Mouse (Mus musculus) layer of hippocampus, postnatal 36 days (tissue): ENCODE results near the gene Tceal7. TPM values are rescaled to one million over a fixed set of nuclear protein-coding genes. Genes with fewer than 3 reads are reported as not detected.
A peak's percentile ranks its signal among the peaks of the same experiment; 100 is the strongest.
"Not testable (repeated sequence)": the region's sequence is repeated elsewhere in the genome, so short reads cannot be mapped to it uniquely, and the experiment has no call there.

Experiments used
- DNase-seq, 2 experiments: peaks; one replicate each; pipeline ENCODE4 v3.0.0; 2022
- microRNA-seq, 2 experiments: library from miRNA; unstranded; fragments of <30 nt; microRNA quantifications; one replicate each; pipeline ENCODE4 v1.2.0; 2021
- total RNA-seq, 2 experiments: library from RNA; stranded (reverse); gene quantifications; 2 replicates each; pipeline ENCODE4 v1.2.3; 2021

Gene Tceal7
- total RNA-seq, 2 experiments from 2014 or later, result 0.68 to 1.5 TPM

DNA sequence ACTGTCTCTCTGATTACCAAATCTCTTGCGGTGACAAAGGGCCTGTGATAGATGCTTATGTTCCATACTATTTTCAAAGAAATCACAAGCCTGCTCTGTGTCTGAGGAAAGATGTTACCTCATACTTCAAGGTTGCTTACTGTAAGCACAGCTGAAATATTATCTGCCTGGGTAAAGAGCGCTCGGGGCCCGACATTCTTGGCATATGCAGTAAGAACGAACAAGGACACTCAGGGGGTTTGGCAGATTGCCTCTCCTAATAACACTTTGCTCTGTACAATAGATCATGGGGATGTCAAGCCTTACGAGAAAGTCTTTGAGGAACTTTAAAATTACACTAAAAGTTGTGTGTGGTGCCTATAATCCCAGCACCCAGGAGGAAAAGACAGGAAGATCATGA is 34.2 kb downstream of the Tceal7 start:
- DNase-seq, result no peak

DNA sequence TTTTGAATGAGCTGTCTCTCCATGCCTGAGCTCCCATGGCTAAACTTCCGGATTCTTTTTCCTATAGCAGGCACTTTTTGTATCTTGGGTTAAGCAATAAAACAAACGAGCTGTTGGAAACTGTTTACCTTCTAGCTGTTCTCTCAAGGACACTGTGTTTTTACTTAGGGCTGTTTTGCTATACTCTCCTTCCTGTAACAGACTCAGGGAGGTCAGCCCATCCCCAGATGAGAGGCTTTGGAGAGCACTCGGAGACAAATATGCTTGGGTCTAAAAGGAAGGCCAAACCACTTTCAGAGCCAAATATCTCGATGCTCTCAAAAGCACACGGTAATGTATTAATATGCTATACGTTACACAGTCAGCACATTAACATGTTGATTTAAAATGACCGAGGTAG is 35.1 kb downstream of the Tceal7 start:
- DNase-seq, result no peak

DNA sequence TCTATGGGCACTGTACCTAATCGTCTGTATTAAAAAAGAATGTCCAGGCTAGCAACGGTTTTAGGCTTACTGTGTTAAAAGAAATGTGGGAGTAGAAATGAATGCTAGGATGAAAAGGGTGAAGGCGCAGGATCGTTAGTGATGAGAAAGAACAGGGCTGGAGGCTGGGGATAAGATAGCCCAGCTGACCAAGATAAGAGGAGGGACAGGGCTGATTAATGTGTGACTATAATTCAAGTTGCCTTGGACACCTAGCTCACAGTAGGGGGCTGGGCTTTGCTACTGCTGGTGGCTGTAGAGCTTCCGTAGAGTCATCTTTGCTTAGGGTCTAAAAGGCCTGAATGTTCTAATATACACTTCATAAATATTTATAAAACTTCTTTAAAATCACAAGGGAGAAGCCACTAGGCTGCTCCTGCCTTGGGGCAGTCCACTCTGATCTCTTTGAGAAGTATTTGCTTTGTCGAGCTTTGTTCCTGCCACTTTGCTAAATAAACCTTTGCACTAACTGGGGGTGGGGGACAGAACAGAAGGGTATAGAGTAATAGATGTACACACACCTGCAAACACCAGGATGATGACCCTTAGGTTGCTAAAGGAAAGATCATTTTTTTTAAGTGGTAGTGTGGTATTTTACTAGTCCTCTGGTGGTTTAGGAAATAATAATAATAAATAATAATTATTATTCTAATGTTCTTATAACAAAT is 37.6 kb downstream of the Tceal7 start:
- DNase-seq, result no peak

DNA sequence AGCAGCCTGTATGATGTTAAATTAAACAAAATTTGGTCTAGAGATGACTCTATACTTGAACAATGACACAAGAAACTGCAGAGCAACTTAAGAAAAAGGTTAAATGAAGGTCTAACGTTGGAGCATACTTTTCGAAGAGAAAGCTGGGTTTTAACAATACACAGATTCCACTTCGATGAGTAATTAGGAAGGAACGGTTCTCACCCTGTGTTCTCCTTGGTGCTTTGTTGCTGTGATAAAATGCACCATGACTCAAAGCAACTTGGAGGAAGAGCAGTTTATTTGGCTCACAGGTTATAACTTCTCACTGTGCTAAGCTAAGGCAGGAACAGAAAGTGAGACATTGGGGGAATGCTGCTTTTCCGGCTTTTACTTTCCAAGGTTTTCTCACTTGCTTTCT is 53.1 kb downstream of the Tceal7 start:
- DNase-seq, result no peak

DNA sequence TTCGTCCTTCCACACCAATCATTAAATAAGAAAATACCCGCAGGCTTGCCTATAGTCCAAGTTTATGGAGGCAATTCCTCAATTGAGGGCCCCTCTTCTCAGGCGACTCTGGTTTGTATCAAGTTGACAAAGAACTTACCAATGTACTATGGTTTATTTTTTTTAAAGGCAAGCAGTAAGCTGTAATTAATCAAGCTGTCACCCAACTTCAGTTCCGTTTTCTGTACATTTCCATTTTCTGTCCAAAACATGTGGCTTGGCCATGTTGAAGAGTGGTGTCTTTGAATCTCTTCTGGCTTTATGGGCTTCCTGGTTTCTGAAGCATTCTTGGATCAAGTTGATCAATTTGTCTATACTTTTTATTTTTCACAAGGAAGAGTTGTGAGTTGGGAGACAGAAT is 53.6 kb downstream of the Tceal7 start:
- DNase-seq, result no peak

DNA sequence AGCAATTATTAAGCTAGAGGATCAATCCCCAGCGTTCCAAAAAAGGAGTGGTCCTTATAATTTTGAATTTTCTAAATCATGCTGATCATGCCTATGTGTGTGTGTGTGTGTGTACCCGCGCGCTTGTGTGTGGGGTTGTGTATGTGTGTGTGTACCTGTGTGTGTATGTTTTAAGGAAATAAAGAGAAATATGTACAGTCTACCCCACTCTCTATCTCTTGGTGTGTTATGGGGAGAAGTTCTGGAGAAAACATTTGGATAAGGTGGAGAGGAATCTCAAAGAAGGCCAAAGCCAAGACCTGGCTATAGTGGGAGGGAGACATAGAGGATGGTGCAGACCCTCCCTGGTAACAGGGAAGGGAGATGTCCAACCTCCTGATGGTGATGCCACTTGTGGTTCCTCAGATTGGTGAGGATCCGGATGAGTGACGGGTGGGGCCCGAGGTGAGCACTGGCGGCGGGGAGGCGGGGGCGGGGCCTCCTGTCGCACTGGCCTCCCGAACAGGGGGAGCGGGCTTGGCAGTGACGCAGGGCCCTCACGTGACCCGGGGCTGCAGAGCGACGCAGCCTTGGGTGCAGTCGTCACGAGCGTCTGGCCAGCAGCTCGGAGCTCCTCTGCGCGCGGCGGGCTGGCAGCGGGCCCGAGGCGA is 55.3 kb downstream of the Tceal7 start, which contains the start of gene Bex3:
Gene Bex3 (plus strand): TSS at position 511 of the 650 bp plus-strand sequence.
- peak in 1 of 2 experiments; percentile 38 for DNase-seq

DNA sequence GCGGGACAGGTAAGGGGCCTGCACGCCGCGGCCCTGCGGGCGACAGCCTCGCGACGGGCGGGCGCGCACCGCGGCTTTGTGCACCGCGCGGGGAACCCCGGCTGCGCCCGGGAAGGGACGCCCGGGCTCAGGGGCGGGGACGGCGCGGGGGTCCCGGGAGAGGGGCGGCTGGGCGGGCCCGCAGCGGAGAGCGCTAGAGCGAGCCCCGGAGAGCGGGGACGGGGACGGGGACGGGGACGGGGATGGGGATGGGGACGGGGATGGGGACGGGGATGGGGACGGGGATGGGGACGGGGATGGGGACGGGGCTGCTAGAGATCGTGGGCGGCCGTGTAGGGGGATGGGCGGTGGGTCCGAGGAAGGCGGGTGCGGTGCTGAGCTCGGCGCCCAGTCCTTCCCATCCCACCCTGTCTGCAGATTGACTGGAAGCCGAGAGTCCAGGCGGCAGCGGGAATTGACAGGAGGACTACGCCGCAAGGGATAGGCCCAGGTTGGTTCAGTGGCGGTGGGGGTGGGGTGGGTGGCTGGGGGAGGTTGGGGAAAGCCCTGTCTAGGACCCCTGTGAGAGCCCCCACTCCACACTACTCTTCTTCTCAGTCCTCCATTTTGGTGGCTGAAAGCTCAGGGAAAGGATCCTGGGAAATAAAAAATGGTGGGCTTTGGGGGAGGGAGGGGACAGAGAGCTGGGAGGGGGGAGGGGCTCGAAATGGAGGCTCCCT is 56.0 kb downstream of the Tceal7 start:
- DNase-seq, result not testable (repeated sequence)

DNA sequence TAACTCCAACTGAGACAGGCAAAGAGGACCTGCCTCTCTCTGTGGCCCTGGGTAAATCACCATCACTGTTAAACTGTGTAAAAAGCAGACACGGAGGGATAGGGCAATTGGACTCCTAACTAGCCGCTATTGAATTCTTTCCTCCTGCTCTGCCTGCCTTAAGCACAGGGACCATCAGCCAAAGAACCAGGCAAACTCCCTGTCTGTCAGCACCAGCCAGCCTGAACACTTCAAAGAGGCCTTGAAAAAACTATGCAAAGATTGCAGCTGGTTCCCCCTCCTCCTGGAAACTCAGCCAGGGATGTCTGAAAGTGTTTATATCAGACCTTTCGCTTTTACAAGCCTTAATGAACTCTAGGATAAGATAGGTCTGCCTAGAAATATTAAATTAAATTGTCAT is 60.0 kb downstream of the Tceal7 start:
- DNase-seq, result no peak

DNA sequence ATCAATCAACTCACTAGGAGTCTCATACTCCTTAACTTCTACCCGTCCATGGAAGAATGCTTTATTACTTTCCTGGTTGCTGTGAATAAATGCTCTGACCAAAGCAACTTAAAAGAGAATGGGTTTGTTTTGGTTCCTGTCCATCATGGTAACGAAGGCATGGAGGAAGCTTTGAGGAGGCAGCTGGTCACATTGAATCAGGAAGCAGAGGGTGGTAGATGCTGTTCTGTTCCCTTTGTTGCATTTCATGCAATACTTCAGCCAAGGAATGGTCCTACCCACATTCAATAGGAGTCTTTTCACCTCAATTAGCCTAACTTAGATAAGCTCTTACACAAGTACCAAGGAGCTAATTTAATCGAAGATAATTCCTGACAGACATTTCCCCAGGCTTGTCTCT is 60.8 kb downstream of the Tceal7 start:
- DNase-seq, result no peak

Small RNAs within 50 kb of the gene (microRNA-seq; reads per million reads assigned to microRNA genes)
- 0 reads per million in 2 experiments for gene Mir6383

Other genes with a start within 250 kb of the Tceal7 start
- gene Arxes2, start 221.0 kb upstream of the Tceal7 start, total RNA-seq, result 10 to 100 TPM; 61.9 to 75.4 TPM
- gene Arxes1, start 181.4 kb upstream of the Tceal7 start, total RNA-seq, result 10 to 100 TPM; 36.2 to 41.9 TPM
- 100 to 1,000 TPM; 329 to 377 TPM for gene Bex2, start 146.5 kb upstream of the Tceal7 start, total RNA-seq
- not detected for gene Nxf3, start 129.5 kb upstream of the Tceal7 start, total RNA-seq
- 10 to 100 TPM; 15.3 to 21.0 TPM for gene Bex4, start 75.8 kb upstream of the Tceal7 start, total RNA-seq
- 10 to 100 TPM; 35.0 to 39.0 TPM for gene Tceal8, start 42.4 kb upstream of the Tceal7 start, total RNA-seq
- gene Tceal5, start 10.9 kb upstream of the Tceal7 start, total RNA-seq, result 100 to 1,000 TPM in 1 of 2 experiments, 10 to 100 TPM in 1; 98.7 to 127 TPM
- 10 to 100 TPM; 63.5 to 71.5 TPM for gene Bex1, start 734 bp downstream of the Tceal7 start, total RNA-seq
- 10 to 100 TPM; 91.3 to 99.3 TPM for gene Tceal9, start 30.3 kb downstream of the Tceal7 start, total RNA-seq
- 100 to 1,000 TPM; 288 to 298 TPM for gene Bex3, start 55.5 kb downstream of the Tceal7 start, total RNA-seq